Mouse (Mus musculus) frontal cortex, postnatal 14 days (tissue): Measurements from ENCODE around the gene Nostrin.

Experiments used
- DNase-seq, 2 experiments: peaks; one replicate each; pipeline ENCODE4 v3.0.0; 2022; ENCODE audit warnings: low spot score in 2 of 2

The Nostrin gene

GRCm38 (mm10) chr2:69205185-69205584, 69.6 kb downstream of the Nostrin start:
- DNase-seq = no peak

- peak; percentile 84 to 87 for DNase-seq
These were observed 70.3 kb downstream of the Nostrin start, which contains the start of gene Spc25 for GRCm38 (mm10) chr2:69205791-69206351. Gene Spc25, minus strand, starts transcription at chr2:69206194.

- no peak for DNase-seq
These were observed 70.9 kb downstream of the Nostrin start for GRCm38 (mm10) chr2:69206523-69206922.

GRCm38 (mm10) chr2:69209684-69210083, 74.1 kb downstream of the Nostrin start:
- no peak for DNase-seq

- DNase-seq = no peak
These were observed 75.2 kb downstream of the Nostrin start, which contains the start of gene G6pc2 for GRCm38 (mm10) chr2:69210773-69211172. Gene G6pc2, plus strand, starts transcription at chr2:69211073.

GRCm38 (mm10) chr2:69212652-69213051, 77.1 kb downstream of the Nostrin start:
- no peak for DNase-seq

- no peak for DNase-seq
These were observed 79.6 kb downstream of the Nostrin start for GRCm38 (mm10) chr2:69215242-69215641.

- no peak for DNase-seq
These were observed 86.3 kb downstream of the Nostrin start for GRCm38 (mm10) chr2:69221868-69222416.

- no peak for DNase-seq
These were observed 87.2 kb downstream of the Nostrin start for GRCm38 (mm10) chr2:69222815-69223214.

GRCm38 (mm10) chr2:69224724-69225123, 89.1 kb downstream of the Nostrin start:
- DNase-seq = no peak

GRCm38 (mm10) chr2:69226876-69227275, 91.3 kb downstream of the Nostrin start:
- no peak for DNase-seq

GRCm38 (mm10) chr2:69228635-69229034, 93.0 kb downstream of the Nostrin start:
- no peak for DNase-seq

GRCm38 (mm10) chr2:69230137-69230536, 94.5 kb downstream of the Nostrin start:
- DNase-seq = no peak

- no peak for DNase-seq
These were observed 96.5 kb downstream of the Nostrin start for GRCm38 (mm10) chr2:69232101-69232500.

- DNase-seq = no peak
These were observed 99.5 kb downstream of the Nostrin start for GRCm38 (mm10) chr2:69234976-69235678.
